Mouse (Mus musculus): ENCODE results near the gene Gm21190.
"Not testable (repeated sequence)": the region's sequence is repeated elsewhere in the genome, so short reads cannot be mapped to it uniquely, and the experiment has no call there.

GRCm38 (mm10) chr5:15508460-15509451, 20.3 kb downstream of the Gm21190 start:
- peak; percentile 1 for TF ChIP-seq CTCF (IDR thresholded peaks at IDR 0.05; ENCODE audit: low read depth, low read length)
- not testable (repeated sequence) for TF ChIP-seq POLR2A (IDR thresholded peaks at IDR 0.05; ENCODE audit: insufficient read depth, low read length)
